Mouse (Mus musculus): ENCODE data around the gene Itgb4.

Itgb4 gene

GRCm38 (mm10) chr11:116025056-116025845, 50.7 kb downstream of the Itgb4 start:
- in situ Hi-C loops (cut with MboI; ENCODE audit: low sequenced_read_pairs) = no loop called here

DNA sequence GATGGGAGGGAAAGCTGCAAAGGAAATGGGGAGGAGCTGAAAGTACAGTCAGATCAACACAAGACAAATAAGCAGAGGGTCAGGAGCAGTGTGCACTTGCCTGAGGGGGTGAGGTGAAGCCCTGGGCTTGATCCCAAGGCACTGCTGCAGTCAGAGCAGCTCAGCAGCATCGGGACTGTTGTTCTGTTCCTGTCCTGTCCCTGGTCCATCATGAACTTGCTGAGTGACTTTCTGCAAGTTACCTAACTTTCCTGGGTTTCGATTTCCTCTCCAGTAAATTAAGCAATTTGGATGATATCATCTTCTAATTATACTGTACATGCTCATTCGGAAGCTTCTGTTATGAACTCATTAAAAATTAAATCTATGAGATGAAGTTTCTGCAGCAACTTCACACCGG, 53.2 kb downstream of the Itgb4 start, which contains the start of gene H3f3b:
TSS of gene H3f3b (minus strand) at position 207 of the 400 bp plus-strand sequence.
- in situ Hi-C loops (cut with MboI; ENCODE audit: low sequenced_read_pairs) = no loop called here

DNA sequence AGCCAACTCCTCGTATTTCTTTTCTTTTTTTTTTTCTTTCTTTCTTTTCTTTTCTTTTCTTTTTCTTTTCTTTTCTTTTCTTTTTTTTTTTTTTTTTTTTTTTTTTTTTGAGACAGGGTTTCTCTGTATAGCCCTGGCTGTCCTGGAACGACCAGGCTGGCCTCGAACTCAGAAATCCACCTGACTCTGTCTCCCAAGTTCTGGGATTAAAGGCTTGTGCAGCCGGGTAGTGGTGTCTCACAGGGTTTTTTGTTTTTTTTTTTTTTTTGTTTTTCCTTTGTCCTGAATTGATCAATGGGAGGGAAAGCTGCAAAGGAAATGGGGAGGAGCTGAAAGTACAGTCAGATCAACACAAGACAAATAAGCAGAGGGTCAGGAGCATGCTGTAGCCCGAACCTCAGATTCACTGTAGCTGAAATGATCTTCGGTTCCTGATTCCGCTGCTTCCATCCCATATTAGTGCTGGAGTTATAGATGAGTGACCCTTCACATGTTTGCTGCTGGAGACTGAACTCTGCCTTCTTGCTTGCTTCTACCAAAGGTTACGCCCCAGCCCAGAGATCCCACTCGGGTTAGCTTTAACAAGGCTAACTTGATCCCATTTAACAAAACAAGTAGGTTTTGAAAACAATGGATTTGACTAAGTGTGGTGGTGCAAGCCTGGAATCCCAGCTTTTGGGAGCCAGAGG, 53.8 kb downstream of the Itgb4 start:
- in situ Hi-C loops (cut with MboI; ENCODE audit: low sequenced_read_pairs) = no loop called here

DNA sequence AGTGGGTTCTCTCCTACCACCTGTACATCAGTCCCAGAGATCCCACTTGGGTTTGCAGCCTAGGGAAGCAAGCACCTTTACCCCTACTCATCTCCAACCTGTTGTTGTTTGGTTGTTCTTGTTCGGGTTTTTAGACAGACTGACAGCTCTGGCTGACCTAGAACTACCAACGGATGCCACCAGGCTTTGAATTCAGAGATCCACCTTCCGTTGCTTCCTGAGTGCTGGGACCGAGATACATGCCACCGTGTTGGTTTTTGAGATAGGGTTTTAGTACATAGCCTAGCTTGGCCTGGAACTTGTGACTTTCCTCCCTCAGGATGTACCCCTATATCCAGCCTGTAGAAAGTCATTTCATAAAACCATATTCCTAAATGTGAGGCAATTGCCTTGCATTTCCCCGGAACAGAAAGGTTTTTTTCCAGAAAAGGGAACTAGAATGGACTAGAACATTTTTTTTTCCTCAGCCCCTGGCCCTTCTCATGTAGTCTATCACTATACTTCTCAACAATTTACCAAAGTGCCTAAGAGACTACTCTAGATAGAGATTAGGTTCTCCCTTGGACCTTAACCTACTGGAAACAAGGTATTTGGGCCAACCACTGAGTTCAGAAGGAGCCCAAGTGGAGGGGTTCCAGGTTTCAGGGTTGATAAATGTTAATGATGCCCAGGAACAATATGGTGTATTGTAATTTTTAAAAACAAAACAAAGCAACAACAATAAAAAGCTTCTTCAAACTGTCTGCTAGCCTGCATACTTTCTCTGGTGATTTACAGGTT, 54.8 kb downstream of the Itgb4 start:
- in situ Hi-C loops (cut with MboI; ENCODE audit: low sequenced_read_pairs) = no loop called here

GRCm38 (mm10) chr11:116030088-116030897, 55.8 kb downstream of the Itgb4 start, which contains the start of gene Unk:
Unk (plus strand) TSS chr11:116030322.
- in situ Hi-C loops (cut with MboI; ENCODE audit: low sequenced_read_pairs) = no loop called here

DNA sequence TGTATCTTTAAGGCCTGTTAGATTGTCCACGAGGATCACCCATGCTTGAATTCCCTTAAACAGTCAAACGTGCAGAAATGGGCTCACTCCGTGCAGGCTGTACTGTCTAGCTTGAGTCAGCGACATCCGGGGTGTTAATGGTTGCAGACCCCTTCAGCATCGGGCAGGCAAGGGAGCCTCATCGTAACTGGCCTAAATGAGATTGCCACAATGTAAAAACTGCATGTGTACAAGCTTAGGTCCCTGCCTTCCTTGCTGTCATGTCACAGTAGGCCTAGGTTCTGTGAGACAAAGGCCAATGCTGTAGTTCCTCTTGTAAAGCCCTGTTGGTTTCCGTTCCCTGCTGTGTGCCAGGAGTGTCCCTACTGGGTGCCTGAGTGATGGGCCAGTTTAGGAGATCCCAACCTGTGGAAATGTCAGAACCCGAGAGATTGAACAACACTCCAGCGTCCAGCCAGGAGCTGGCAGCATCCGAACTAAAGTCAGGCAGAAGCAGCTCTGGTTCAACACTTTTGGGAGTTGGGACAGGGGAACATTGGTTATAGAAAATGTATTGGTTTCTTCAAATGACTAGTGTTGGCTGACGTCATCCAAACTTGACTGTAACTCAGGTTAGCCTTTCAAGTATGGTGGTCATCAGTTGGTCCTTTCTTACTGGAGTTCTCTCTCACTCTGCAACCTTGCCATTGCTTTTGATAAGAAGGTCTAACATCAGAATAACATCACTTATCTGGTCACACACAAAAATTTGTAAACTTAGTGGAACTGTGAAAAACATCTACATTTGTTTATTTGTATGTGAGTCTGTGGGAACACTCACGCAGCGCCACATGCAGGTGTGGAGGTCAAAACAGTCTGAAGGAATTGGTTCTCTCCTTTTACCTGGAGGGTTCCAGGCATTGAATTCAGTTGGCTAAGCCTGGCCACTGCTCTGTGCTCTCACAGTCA, 56.7 kb downstream of the Itgb4 start:
- in situ Hi-C loops (cut with MboI; ENCODE audit: low sequenced_read_pairs) = no loop called here

GRCm38 (mm10) chr11:116034584-116034983, 60.1 kb downstream of the Itgb4 start:
- in situ Hi-C loops (cut with MboI; ENCODE audit: low sequenced_read_pairs) = no loop called here

DNA sequence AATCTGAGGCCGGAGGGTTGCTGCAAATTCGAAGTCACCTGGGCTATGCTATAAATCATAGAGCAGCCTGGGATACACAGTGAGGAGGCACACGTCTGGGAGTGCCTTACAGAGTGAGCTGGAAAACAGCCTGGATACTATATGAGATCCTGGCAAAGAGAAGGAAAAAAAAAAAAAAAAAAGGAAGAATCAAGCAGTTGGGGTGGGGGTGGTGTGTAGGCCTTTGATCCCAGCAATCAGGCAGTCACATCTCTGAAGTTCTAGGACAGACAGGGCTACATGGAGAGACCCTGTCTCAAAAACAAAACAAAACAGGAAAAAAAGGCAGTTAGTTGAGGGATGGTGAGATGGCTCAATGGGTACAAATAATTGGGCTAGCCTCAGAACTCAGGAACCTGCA, 62.2 kb downstream of the Itgb4 start:
- in situ Hi-C loops (cut with MboI; ENCODE audit: low sequenced_read_pairs) = no loop called here

- in situ Hi-C loops (cut with MboI; ENCODE audit: low sequenced_read_pairs) = no loop called here
Observed at GRCm38 (mm10) chr11:116037826-116038225, 63.3 kb downstream of the Itgb4 start.

- in situ Hi-C loops (cut with MboI; ENCODE audit: low sequenced_read_pairs) = no loop called here
Observed at GRCm38 (mm10) chr11:116040593-116040992, 66.1 kb downstream of the Itgb4 start.

GRCm38 (mm10) chr11:116041833-116042232, 67.3 kb downstream of the Itgb4 start:
- in situ Hi-C loops (cut with MboI; ENCODE audit: low sequenced_read_pairs) = no loop called here

GRCm38 (mm10) chr11:116042372-116043138, 68.0 kb downstream of the Itgb4 start:
- in situ Hi-C loops (cut with MboI; ENCODE audit: low sequenced_read_pairs) = no loop called here

DNA sequence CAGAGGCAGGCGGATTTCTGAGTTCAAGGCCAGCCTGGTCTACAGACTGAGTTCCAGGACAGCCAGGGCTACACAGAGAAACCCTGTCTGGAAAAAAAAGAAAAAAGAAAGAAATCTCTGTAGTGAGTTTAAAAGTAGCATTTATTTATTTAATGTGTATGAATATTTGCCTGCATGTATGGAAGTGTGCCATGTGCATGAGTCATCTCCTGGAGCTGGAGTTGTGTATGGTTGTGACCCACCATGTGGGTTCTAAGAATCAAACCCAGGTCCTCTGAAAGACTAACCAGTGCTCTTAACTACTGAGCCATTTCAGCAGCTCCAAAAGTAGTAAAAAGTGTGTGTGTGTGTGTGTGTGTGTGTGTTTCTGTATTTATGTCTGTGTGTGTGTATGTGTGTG, 68.8 kb downstream of the Itgb4 start:
- in situ Hi-C loops (cut with MboI; ENCODE audit: low sequenced_read_pairs) = no loop called here

DNA sequence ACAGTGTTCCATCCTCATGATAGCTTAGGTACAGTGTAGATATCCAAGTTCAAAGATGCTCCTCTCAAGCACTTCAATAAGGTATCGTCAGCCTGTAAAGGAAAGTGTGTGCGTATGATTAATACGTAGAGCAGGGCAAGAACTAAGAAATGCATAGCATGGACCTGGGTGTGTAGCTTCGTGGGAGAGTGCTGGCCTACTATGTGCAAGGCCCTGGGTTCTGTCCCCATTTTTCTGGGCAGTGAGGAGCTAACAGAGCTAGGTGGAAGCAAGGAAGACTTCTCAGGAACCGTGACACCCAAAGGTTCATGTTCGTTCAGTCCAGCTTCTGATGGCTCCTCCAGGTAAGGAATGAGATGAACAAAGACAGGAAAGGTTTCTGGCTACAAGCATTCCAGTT, 70.7 kb downstream of the Itgb4 start:
- in situ Hi-C loops (cut with MboI; ENCODE audit: low sequenced_read_pairs) = no loop called here

- in situ Hi-C loops (cut with MboI; ENCODE audit: low sequenced_read_pairs) = no loop called here
Observed at GRCm38 (mm10) chr11:116049610-116050009, 75.1 kb downstream of the Itgb4 start.

GRCm38 (mm10) chr11:116050196-116050595, 75.7 kb downstream of the Itgb4 start:
- in situ Hi-C loops (cut with MboI; ENCODE audit: low sequenced_read_pairs) = no loop called here

DNA sequence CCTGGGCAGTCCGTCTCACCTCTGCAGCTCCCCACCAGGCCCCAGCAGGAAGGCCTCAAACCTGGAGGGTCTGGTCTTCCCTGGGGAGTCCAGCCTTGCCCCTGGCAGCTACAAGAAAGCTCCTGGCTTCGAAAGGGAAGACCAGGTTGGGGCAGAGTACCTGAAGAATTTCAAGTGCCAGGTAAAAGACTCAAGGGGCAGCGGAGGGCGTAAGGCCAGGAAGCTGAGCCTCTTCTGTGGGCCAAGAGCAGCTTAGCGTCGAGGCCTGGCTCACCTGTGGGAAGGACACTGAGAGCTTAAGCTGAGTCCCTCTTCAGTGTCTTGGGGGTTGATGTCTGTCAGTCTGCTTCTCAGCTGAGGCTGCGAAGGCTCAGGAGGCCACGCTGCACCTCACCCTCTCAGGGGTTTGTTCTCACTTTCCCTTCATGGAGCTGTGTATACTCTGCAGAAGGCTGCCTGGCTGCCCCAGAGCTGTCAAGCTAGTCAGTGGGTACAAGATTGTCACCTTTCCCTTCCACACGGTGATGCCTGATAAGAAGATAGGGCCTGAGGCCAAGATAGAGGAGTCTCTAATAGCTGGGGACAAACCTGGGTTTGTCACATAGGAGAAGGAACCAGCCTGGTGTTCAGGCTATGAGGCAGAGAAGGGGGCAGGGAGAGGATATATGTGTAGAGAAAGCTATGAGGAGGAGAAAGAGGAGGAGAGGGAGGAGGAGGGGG, 79.2 kb downstream of the Itgb4 start:
- in situ Hi-C loops (cut with MboI; ENCODE audit: low sequenced_read_pairs) = no loop called here

DNA sequence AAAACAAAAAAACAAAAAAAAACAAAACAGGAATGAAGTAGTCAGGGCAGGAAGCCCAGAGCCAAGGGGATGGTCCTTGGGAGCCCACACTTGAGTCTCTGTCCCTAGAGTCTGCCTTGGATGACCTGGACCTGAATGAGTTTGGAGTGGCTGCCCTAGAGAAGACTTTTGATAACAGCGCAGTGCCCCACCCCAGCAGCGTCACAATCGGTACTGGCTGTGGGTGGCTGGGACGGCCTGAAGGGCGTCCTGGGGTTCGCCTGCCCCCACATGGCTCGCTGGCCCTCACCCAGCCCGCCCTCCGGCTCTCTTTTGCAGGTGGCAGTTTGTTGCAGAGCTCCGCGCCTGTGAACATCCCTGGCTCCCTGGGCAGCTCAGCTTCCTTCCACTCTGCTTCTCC, 81.4 kb downstream of the Itgb4 start:
- in situ Hi-C loops (cut with MboI; ENCODE audit: low sequenced_read_pairs) = no loop called here

Measured in CH12F3 (cell line).